Mouse (Mus musculus) bone marrow, adult 2 months (tissue): ENCODE measurements around the gene Upk1a. TPM values are rescaled to one million over a fixed set of nuclear protein-coding genes. Genes with fewer than 3 reads are reported as not detected.

Source experiments
- H3K27ac ChIP-seq: fragments of 200-500 bp; 2 replicates; pipeline ENCODE4 v1.5.1; 2012; ENCODE audit warnings: low read depth, mild to moderate bottlenecking, control low read depth, inconsistent platforms, low read length; ENCODE audit not compliant: control insufficient read depth, poor library complexity, insufficient read depth
- H3K4me1 ChIP-seq: fragments of 200-500 bp; 2 replicates; pipeline ENCODE4 v1.6.1; 2011; ENCODE audit warnings: low read length; ENCODE audit not compliant: control insufficient read depth, insufficient read depth
- H3K4me3 ChIP-seq: fragments of 200-500 bp; replicated peaks from 2 replicates; pipeline ENCODE3; 2011; ENCODE audit warnings: mild to moderate bottlenecking, low read depth, low read length, control low read depth; ENCODE audit not compliant: control insufficient read depth
- CTCF ChIP-seq: fragments of 200-500 bp; IDR thresholded peaks from 2 replicates; pipeline ENCODE4 v1.5.1; 2011; ENCODE audit warnings: low read length, control low read depth; ENCODE audit not compliant: control insufficient read depth, insufficient read depth
- POLR2A ChIP-seq: fragments of 200-500 bp; IDR thresholded peaks from 2 replicates; pipeline ENCODE4 v1.6.1; 2011; ENCODE audit warnings: low read depth, mild to moderate bottlenecking, control low read depth, low read length, borderline replicate concordance; ENCODE audit not compliant: control insufficient read depth
- WGBS: fragments of 180-500 bp; shearing (Covaris S2); methylation state at CpG from one replicate; pipeline ENCODE4 v1.1.7; 2018; 5-methylcytosine and 5-hydroxymethylcytosine counted together
- polyA plus RNA-seq: library from polyadenylated mRNA; stranded (reverse); fragments of >200 nt; gene quantifications from 2 replicates; pipeline ENCODE4 v1.2.4, GENCODE M21; 2011; ENCODE audit warnings: low replicate concordance; ENCODE audit not compliant: missing spikeins, insufficient read depth, insufficient read length

The Upk1a gene
- polyA plus RNA-seq, 1 experiment = 1.4 TPM

DNA sequence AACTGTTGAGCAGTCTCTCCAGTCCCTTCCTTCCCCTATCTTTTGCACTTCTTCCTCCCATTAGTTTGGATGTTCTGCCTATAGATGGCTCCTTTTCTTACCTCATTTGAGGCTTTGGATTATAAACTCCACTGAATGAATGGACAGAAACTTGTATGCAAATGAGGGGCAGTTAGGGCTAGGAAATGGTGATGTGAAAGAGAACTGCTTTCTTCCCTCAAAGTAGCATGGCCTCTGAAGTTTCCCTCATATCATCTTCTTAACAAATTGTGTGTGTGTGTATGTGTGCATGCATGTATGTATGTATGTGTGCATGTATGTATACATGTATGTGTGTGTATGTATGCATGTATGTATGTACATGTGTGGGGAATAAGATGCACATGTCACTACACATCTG, 16.4 kb upstream of the Upk1a start:
- no peak for TF ChIP-seq CTCF
- TF ChIP-seq POLR2A = no peak
- H3K4me1 ChIP-seq = no peaks in the 10 kb centered on the region; the same call in 1 of the 2 replicates
- no peak overlapping the region for H3K4me3 ChIP-seq
- H3K27ac ChIP-seq = no peak overlapping the region

GRCm38 (mm10) chr7:30626647-30627046, 14.0 kb upstream of the Upk1a start:
- H3K4me3 ChIP-seq = no peak overlapping the region
- H3K4me1 ChIP-seq = no peaks in the 10 kb centered on the region
- no peak for TF ChIP-seq CTCF
- TF ChIP-seq POLR2A = no peak
- no peak overlapping the region for H3K27ac ChIP-seq
- WGBS = 79% methylated on average over 5 of the region's 5 CpGs

GRCm38 (mm10) chr7:30625530-30626384, 13.1 kb upstream of the Upk1a start, which contains the start of gene Cox6b1:
Gene Cox6b1, minus strand, starts transcription at chr7:30626151.
- Histone ChIP-seq H3K4me3 (peak within 1 kb of the TSS; percentile 94), H3K4me1 (no peaks in the 10 kb centered on the region), H3K27ac (peak within 1 kb of the TSS; percentile 32; the same call in 1 of the 2 replicates)
- WGBS = 1% methylated on average over 44 of the region's 44 CpGs
- TF ChIP-seq POLR2A (peak; percentile 56; the same call in 1 of the 2 replicates), CTCF (no peak)

DNA sequence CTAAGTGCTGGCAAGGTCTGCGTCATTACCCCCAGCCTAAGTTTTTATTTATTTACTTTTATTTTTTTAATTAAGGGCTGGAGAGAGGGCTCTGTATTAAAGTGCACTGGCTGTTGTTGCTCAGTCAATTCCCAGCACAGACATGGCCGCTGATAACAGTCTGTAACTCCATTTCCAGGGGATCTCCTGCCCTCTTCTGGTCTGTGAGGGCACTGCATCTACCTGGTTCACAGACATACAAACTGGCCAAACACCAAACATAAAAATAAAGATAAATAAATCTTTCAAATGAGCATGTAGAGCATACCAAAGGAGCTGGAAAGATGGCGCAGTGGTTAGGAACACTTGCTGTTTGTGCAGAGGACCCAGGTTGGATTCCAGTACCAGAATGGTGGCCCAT, 6.6 kb upstream of the Upk1a start:
- Histone ChIP-seq H3K27ac (no peak overlapping the region), H3K4me3 (no peak overlapping the region), H3K4me1 (no peaks in the 10 kb centered on the region)
- 84% methylated on average over 3 of the region's 3 CpGs for WGBS
- TF ChIP-seq CTCF (peak; percentile 45), POLR2A (no peak)

DNA sequence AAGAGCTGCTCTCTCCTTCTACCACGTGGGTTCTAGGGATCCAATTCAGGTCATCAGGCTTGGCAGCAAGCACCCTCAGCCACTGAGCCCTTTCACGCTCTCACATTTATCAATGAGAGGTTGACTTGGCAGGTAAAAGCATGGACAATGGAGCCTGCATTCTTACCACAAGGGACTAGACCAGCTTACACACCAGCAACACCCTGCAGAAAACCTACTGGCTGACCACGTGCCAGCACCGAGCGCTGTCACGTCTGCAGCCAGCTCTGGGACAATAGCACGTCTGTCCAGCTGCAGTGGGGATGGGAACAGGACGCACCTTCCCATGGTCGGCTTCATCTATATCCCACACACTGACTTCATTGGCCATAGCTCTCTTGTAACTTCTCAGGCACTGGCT, 6.0 kb upstream of the Upk1a start:
- Histone ChIP-seq H3K4me1 (no peaks in the 10 kb centered on the region), H3K4me3 (no peak overlapping the region), H3K27ac (no peak overlapping the region)
- WGBS = 91% methylated on average over 9 of the region's 9 CpGs
- no peak for TF ChIP-seq POLR2A
- TF ChIP-seq CTCF = no peak

GRCm38 (mm10) chr7:30615049-30615760, 2.6 kb upstream of the Upk1a start:
- H3K27ac ChIP-seq = no peak overlapping the region
- TF ChIP-seq CTCF (no peak), POLR2A (no peak)
- no peak overlapping the region for H3K4me3 ChIP-seq
- H3K4me1 ChIP-seq = no peaks in the 10 kb centered on the region
- WGBS = 63% methylated on average over 5 of the region's 5 CpGs

DNA sequence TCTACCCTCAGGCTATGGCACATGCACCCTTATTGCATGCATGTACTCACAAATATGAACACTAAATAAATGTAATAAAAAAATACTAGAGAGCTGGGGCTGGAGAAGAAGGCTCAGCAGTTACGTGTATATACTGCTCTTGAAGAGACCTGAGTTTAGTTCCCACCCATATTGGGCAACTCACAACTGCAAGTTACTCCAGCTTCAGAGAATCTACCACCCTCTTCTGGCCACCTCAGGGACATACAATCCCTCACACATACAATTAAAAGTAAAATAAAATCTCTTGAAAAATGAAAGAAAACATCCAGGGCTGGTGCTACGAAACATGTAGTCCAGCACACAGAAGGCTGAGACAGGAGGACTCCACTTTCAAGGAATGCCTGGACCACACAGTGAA, 1.8 kb upstream of the Upk1a start:
- H3K27ac ChIP-seq = no peak overlapping the region
- H3K4me3 ChIP-seq = no peak overlapping the region
- WGBS = 41% methylated on average over 2 of the region's 2 CpGs
- TF ChIP-seq POLR2A (no peak), CTCF (no peak)
- no peaks in the 10 kb centered on the region for H3K4me1 ChIP-seq

DNA sequence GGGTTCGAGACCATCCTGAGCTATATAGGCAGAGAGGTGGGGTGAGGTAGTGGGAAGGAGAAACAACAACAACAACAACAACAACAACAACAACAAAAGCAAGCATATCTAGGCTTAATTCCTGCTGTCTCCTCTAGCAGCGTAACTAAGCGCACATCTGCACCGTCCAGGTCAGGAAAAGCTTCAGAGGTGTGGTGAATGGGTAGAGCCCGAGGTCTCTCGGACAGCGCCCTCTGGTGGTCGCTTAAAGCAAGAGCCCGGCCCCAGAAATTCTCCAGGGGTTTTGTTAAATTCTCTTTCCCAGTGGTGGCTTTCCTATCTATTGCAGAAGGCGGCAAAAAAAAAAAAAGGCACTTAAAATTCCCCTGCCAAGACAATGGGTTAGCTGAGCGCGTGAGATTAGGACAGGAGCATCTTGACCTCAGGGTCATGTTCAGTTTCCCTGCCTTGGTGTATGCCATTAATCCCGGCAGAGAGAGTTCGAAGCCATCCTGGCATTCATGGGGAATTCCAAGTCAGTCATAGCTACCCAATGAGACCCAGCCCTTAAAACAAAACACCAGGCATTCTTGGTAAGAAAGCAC, 974 bp upstream of the Upk1a start:
- H3K27ac ChIP-seq = no peak overlapping the region
- H3K4me3 ChIP-seq = no peak overlapping the region
- H3K4me1 ChIP-seq = no peaks in the 10 kb centered on the region
- 18% methylated on average over 14 of the region's 14 CpGs for WGBS
- peak; percentile 78 for TF ChIP-seq CTCF
- TF ChIP-seq POLR2A = no peak
